Mouse (Mus musculus) lung, embryonic 14.5 days (tissue): Measurements from ENCODE around the gene Tbc1d23. TPM values are rescaled to one million over a fixed set of nuclear protein-coding genes. Genes with fewer than 3 reads are reported as not detected.

Source experiments
- ATAC-seq: fragments of 200-750 bp; cut with Nextera tagmentation; 2 replicates; pipeline ENCODE4 v1.8.0; 2017; ENCODE audit warnings: mild to moderate bottlenecking, moderate TSS enrichment, moderate library complexity; ENCODE audit not compliant: insufficient read depth
- DNase-seq: peaks from one replicate; pipeline ENCODE4 v3.0.0-alpha.2; 2015
- H3K27ac ChIP-seq: fragments of 300-500 bp; sonication (generic); 2 replicates; pipeline ENCODE4 v1.5.1; 2014; ENCODE audit warnings: low read depth, mild to moderate bottlenecking, moderate library complexity
- H3K27me3 ChIP-seq: fragments of 300-500 bp; sonication (generic); 2 replicates; pipeline ENCODE4 v1.6.1; 2014; ENCODE audit warnings: low read length, control low read depth; ENCODE audit not compliant: insufficient read depth
- H3K36me3 ChIP-seq: fragments of 300-500 bp; sonication (generic); 2 replicates; pipeline ENCODE4 v1.6.1; 2014; ENCODE audit warnings: control low read depth; ENCODE audit not compliant: insufficient read depth
- H3K4me1 ChIP-seq: fragments of 300-500 bp; sonication (generic); 2 replicates; pipeline ENCODE4 v1.6.1; 2014; ENCODE audit warnings: antibody characterized with exemption, control low read depth; ENCODE audit not compliant: insufficient read depth
- H3K4me2 ChIP-seq: fragments of 300-500 bp; sonication (generic); 2 replicates; pipeline ENCODE4 v1.6.1; 2014; ENCODE audit warnings: mild to moderate bottlenecking
- H3K4me3 ChIP-seq: fragments of 300-500 bp; sonication (generic); 2 replicates; pipeline ENCODE4 v1.5.1; 2014; ENCODE audit warnings: low read depth, low read length
- H3K9ac ChIP-seq: fragments of 300-500 bp; sonication (generic); 2 replicates; pipeline ENCODE4 v1.6.1; 2014
- H3K9me3 ChIP-seq: fragments of 300-500 bp; sonication (generic); 2 replicates; pipeline ENCODE4 v1.6.1; 2016; ENCODE audit warnings: low read depth, low read length, control low read depth
- CTCF ChIP-seq: IDR thresholded peaks from 2 replicates; pipeline ENCODE4 v1.5.1; 2016; ENCODE audit warnings: antibody characterized with exemption, low read depth
- WGBS: fragments of 180-500 bp; shearing (Covaris S2); extraction: QIAGEN DNeasy Blood & Tissue Kit; methylation state at CpG from one replicate; pipeline ENCODE4 v1.1.7; 2014; 5-methylcytosine and 5-hydroxymethylcytosine counted together
- polyA plus RNA-seq: library from polyadenylated mRNA; unstranded; fragments of >200 nt; fragmentation: Nextera tagmentation; extraction: Ambion mirVana; gene quantifications from 2 replicates; pipeline ENCODE4 v1.2.1, GENCODE M21; 2014

Gene Tbc1d23
- polyA plus RNA-seq, 1 experiment from 2014 or later: 28.3 TPM

GRCm38 (mm10) chr16:57132326-57132725 lies 99.0 kb downstream of the Tbc1d23 start:
- H3K27me3 ChIP-seq: no peaks in the 10 kb centered on the region
- H3K9ac ChIP-seq: no peak overlapping the region
- peaks cover 34% of the 10 kb centered on the region for H3K36me3 ChIP-seq
- DNase-seq: no peak
- H3K4me2 ChIP-seq: no peak overlapping the region
- WGBS: 28% methylated on average over 1 of the region's 1 CpGs
- no peaks in the 10 kb centered on the region for H3K9me3 ChIP-seq
- H3K4me1 ChIP-seq: no peaks in the 10 kb centered on the region
- no peak for ATAC-seq
- H3K27ac ChIP-seq: no peak overlapping the region
- no peak for TF ChIP-seq CTCF
- H3K4me3 ChIP-seq: no peak overlapping the region

GRCm38 (mm10) chr16:57131544-57131943 lies 99.8 kb downstream of the Tbc1d23 start:
- 87% methylated on average over 4 of the region's 4 CpGs for WGBS
- no peak for TF ChIP-seq CTCF
- DNase-seq (no peak), ATAC-seq (no peak)
- Histone ChIP-seq H3K36me3 (peaks cover 27% of the 10 kb centered on the region), H3K27me3 (no peaks in the 10 kb centered on the region), H3K9ac (no peak overlapping the region), H3K4me2 (no peak overlapping the region), H3K9me3 (no peaks in the 10 kb centered on the region), H3K4me1 (no peaks in the 10 kb centered on the region), H3K4me3 (no peak overlapping the region), H3K27ac (no peak overlapping the region)

GRCm38 (mm10) chr16:57130752-57131400 lies 100.4 kb downstream of the Tbc1d23 start:
- no peaks in the 10 kb centered on the region for H3K9me3 ChIP-seq
- no peak overlapping the region for H3K9ac ChIP-seq
- no peak overlapping the region for H3K4me2 ChIP-seq
- DNase-seq (no peak), ATAC-seq (no peak)
- no peaks in the 10 kb centered on the region for H3K27me3 ChIP-seq
- no peaks in the 10 kb centered on the region for H3K4me1 ChIP-seq
- no peak overlapping the region for H3K4me3 ChIP-seq
- H3K27ac ChIP-seq: no peak overlapping the region
- TF ChIP-seq CTCF: no peak
- WGBS: 79% methylated on average over 3 of the region's 3 CpGs
- peaks cover 20% of the 10 kb centered on the region for H3K36me3 ChIP-seq

- WGBS: 66% methylated on average over 2 of the region's 2 CpGs
- ATAC-seq: no peak
Observed at GRCm38 (mm10) chr16:57127825-57128224, 103.5 kb downstream of the Tbc1d23 start.

GRCm38 (mm10) chr16:57126268-57126667 lies 105.0 kb downstream of the Tbc1d23 start:
- Histone ChIP-seq H3K9me3 (no peaks in the 10 kb centered on the region), H3K27me3 (no peaks in the 10 kb centered on the region), H3K36me3 (no peaks in the 10 kb centered on the region), H3K27ac (no peak overlapping the region), H3K4me2 (no peak overlapping the region), H3K4me3 (no peak overlapping the region), H3K4me1 (peaks cover 8% of the 10 kb centered on the region; the same call in 1 of the 2 replicates), H3K9ac (no peak overlapping the region)
- TF ChIP-seq CTCF: no peak
- 62% methylated on average over 4 of the region's 4 CpGs for WGBS
- DNase-seq (peak; percentile 13), ATAC-seq (no peak)

More at GRCm38 (mm10) chr16:57127825-57128224, 103.5 kb downstream of the Tbc1d23 start:
- no peak for TF ChIP-seq CTCF
- Histone ChIP-seq H3K9me3 (no peaks in the 10 kb centered on the region), H3K4me3 (no peak overlapping the region), H3K4me2 (no peak overlapping the region), H3K36me3 (0 out of 2 replicates have a peak, but pooled peaks cover under 1% of the 10 kb centered on the region), H3K9ac (no peak overlapping the region), H3K4me1 (peaks cover 8% of the 10 kb centered on the region; the same call in 1 of the 2 replicates), H3K27ac (no peak overlapping the region), H3K27me3 (no peaks in the 10 kb centered on the region)
- DNase-seq: no peak

DNA sequence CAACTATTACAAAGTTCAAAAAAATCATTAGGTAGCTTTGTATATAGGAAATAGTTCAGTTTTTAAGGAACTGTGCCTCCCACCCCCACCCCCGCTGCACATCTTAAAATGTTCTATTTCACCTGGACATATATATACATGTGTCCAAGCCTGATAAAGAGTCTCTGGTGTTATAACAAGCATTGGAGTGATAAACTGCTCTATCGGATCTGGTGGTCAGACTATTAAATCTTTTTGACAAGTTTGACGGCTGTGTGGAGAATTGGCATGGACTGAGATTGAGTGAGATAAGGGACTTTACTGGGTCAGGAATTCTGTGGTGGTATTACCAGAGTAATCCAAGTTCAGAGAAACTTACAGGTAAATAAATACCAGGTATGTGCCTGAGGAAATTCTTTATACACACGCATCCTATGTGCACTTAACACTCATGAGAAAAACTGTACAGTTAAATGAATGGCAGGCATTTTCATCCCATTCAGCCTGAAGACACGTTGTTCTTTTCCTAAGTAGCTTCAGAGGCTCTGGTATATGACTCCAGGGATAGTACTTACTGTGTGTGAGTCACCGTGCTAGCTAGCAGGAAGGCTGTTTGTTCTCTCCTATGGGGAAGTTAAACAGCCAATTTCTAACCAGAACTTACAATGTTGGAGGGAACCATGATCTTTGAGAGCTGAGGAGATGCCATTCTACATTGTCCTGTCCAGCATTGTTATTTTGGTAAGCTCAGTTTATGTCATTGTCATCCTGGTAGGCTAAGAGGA lies 108.4 kb downstream of the Tbc1d23 start:
- H3K27me3 ChIP-seq: no peaks in the 10 kb centered on the region
- H3K9me3 ChIP-seq: no peaks in the 10 kb centered on the region
- peak overlapping the region; percentile 75 for H3K4me2 ChIP-seq
- TF ChIP-seq CTCF: no peak
- H3K4me1 ChIP-seq: peaks cover 8% of the 10 kb centered on the region; the same call in 1 of the 2 replicates
- ATAC-seq (no peak), DNase-seq (peak; percentile 5)
- WGBS: 38% methylated on average over 6 of the region's 6 CpGs
- H3K9ac ChIP-seq: peak overlapping the region; percentile 96
- no peaks in the 10 kb centered on the region for H3K36me3 ChIP-seq
- peak overlapping the region; percentile 99 for H3K4me3 ChIP-seq
- H3K27ac ChIP-seq: no peak overlapping the region

DNA sequence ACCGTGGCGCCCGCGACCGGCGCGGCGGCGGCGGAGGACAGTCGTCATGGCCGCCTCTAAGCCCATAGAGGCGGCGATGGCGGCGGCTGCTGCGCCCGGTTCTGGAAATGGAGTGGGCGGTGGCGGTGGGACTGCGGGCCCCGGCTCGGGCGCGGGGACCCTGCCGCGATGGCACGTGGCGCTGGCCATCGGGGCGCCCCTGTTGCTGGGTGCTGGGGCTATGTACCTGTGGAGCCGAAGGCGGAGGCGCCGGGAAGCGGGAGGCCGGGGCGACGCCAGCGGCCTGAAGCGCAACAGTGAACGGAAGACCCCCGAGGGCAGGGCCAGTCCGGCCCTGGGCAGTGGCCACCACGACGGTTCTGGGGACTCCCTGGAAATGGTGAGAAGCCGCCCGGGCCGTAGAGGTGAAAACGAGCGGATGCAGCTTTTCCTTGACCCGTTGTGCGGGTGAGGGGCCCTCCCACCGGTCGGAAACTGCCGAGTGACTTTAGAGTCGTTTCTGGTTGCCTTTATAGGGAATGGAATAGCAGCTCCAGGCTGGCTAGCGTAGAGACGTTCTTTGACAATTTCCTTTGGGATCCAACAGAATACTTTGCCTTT lies 109.4 kb downstream of the Tbc1d23 start:
- peaks cover 8% of the 10 kb centered on the region; the same call in 1 of the 2 replicates for H3K4me1 ChIP-seq
- H3K27me3 ChIP-seq: no peaks in the 10 kb centered on the region
- peak; percentile 45; the same call in 1 of the 2 replicates for ATAC-seq
- peak overlapping the region; percentile 94 for H3K27ac ChIP-seq
- DNase-seq: peak; percentile 47
- H3K9me3 ChIP-seq: no peaks in the 10 kb centered on the region
- peak overlapping the region; percentile 96 for H3K9ac ChIP-seq
- peak overlapping the region; percentile 75 for H3K4me2 ChIP-seq
- WGBS: under 1% methylated on average over 58 of the region's 59 CpGs
- H3K4me3 ChIP-seq: peak overlapping the region; percentile 99
- no peaks in the 10 kb centered on the region for H3K36me3 ChIP-seq
- TF ChIP-seq CTCF: no peak
